Mouse (Mus musculus) liver, embryonic 14.5 days (tissue): ENCODE data around the gene Map3k11.

ENCODE experiments used
- CTCF ChIP-seq: IDR thresholded peaks from 2 replicates; pipeline ENCODE4 v1.5.1; 2016; ENCODE audit warnings: antibody characterized with exemption, low read depth, control low read depth
- EP300 ChIP-seq: IDR thresholded peaks from 2 replicates; pipeline ENCODE4 v1.6.1; 2016; ENCODE audit warnings: antibody characterized with exemption, low read depth

GRCm38 (mm10) chr19:5739446-5739845, 50.9 kb downstream of the Map3k11 start:
- no peak for TF ChIP-seq CTCF
- TF ChIP-seq EP300, result no peak
